Mouse (Mus musculus) thymus, postnatal 4 days (tissue): ENCODE results near the gene Inpp4a.

Source experiments
- DNase-seq: peaks from one replicate; pipeline ENCODE4 v3.0.0; 2021

Inpp4a gene

GRCm38 (mm10) chr1:37323208-37323607 lies 23.5 kb downstream of the Inpp4a start:
- DNase-seq = no peak

- no peak for DNase-seq
Observed at GRCm38 (mm10) chr1:37324569-37324968, 24.9 kb downstream of the Inpp4a start.

GRCm38 (mm10) chr1:37327311-37327710 lies 27.6 kb downstream of the Inpp4a start:
- no peak for DNase-seq

GRCm38 (mm10) chr1:37329132-37329531 lies 29.5 kb downstream of the Inpp4a start:
- DNase-seq = no peak

- DNase-seq = no peak
Observed at GRCm38 (mm10) chr1:37329831-37330230, 30.2 kb downstream of the Inpp4a start.

GRCm38 (mm10) chr1:37332756-37333155 lies 33.1 kb downstream of the Inpp4a start:
- no peak for DNase-seq

GRCm38 (mm10) chr1:37333741-37334440 lies 34.2 kb downstream of the Inpp4a start:
- no peak for DNase-seq

GRCm38 (mm10) chr1:37336022-37336421 lies 36.4 kb downstream of the Inpp4a start:
- DNase-seq = no peak

- no peak for DNase-seq
Observed at GRCm38 (mm10) chr1:37336794-37337193, 37.1 kb downstream of the Inpp4a start.

- DNase-seq = no peak
Observed at GRCm38 (mm10) chr1:37337273-37337672, 37.6 kb downstream of the Inpp4a start.

GRCm38 (mm10) chr1:37339144-37339543 lies 39.5 kb downstream of the Inpp4a start:
- DNase-seq = no peak

GRCm38 (mm10) chr1:37341347-37341746 lies 41.7 kb downstream of the Inpp4a start:
- DNase-seq = no peak

GRCm38 (mm10) chr1:37341914-37342313 lies 42.2 kb downstream of the Inpp4a start:
- DNase-seq = no peak

- no peak for DNase-seq
Observed at GRCm38 (mm10) chr1:37342524-37342923, 42.9 kb downstream of the Inpp4a start.

- no peak for DNase-seq
Observed at GRCm38 (mm10) chr1:37343265-37343664, 43.6 kb downstream of the Inpp4a start.

GRCm38 (mm10) chr1:37344223-37344916 lies 44.7 kb downstream of the Inpp4a start:
- DNase-seq = no peak

- DNase-seq = no peak
Observed at GRCm38 (mm10) chr1:37347361-37348080, 47.9 kb downstream of the Inpp4a start.

GRCm38 (mm10) chr1:37350886-37351651 lies 51.4 kb downstream of the Inpp4a start:
- no peak for DNase-seq

GRCm38 (mm10) chr1:37351961-37352360 lies 52.3 kb downstream of the Inpp4a start:
- no peak for DNase-seq

GRCm38 (mm10) chr1:37353456-37353855 lies 53.8 kb downstream of the Inpp4a start:
- no peak for DNase-seq

GRCm38 (mm10) chr1:37355492-37355891 lies 55.8 kb downstream of the Inpp4a start:
- DNase-seq = no peak

GRCm38 (mm10) chr1:37356305-37356704 lies 56.6 kb downstream of the Inpp4a start:
- no peak for DNase-seq

- no peak for DNase-seq
Observed at GRCm38 (mm10) chr1:37357173-37357572, 57.5 kb downstream of the Inpp4a start.
